Mouse (Mus musculus): ENCODE data around the gene Slc27a2. TPM values are rescaled to one million over a fixed set of nuclear protein-coding genes. Genes with fewer than 3 reads are reported as not detected.

Gene Slc27a2
- polyA plus RNA-seq, 1 experiment from 2014 or later = 11.3 TPM

- ATAC-seq (ENCODE audit: low FRiP score) = no peak
- 93% methylated on average over 1 of the region's 1 CpGs for WGBS
These were observed 7.9 kb downstream of the Slc27a2 start for GRCm38 (mm10) chr2:126560094-126560493.

GRCm38 (mm10) chr2:126563411-126564105 is 11.4 kb downstream of the Slc27a2 start:
- Histone ChIP-seq H3K4me2 (no peak overlapping the region), H3K4me3 (replicated peaks) (no peak overlapping the region), H3K36me3 (no peaks in the 10 kb centered on the region), H3K27ac (replicated peaks) (no peak overlapping the region), H3K9me3 (replicated peaks) (no peaks in the 10 kb centered on the region), H3K27me3 (replicated peaks) (no peaks in the 10 kb centered on the region), H3K4me1 (no peaks in the 10 kb centered on the region), H3K9ac (replicated peaks) (no peak overlapping the region)
- WGBS = 66% methylated on average over 17 of the region's 17 CpGs
- no peak for ATAC-seq (ENCODE audit: low FRiP score)

More at GRCm38 (mm10) chr2:126560094-126560493, 7.9 kb downstream of the Slc27a2 start:
- no peaks in the 10 kb centered on the region for H3K9me3 ChIP-seq (replicated peaks)
- no peak overlapping the region for H3K9ac ChIP-seq (replicated peaks)
- no peak overlapping the region for H3K27ac ChIP-seq (replicated peaks)
- H3K4me3 ChIP-seq (replicated peaks) = no peak overlapping the region
- no peak overlapping the region for H3K4me2 ChIP-seq
- no peaks in the 10 kb centered on the region for H3K4me1 ChIP-seq
- no peaks in the 10 kb centered on the region for H3K36me3 ChIP-seq
- peaks cover 2% of the 10 kb centered on the region; the same call in 1 of the 2 replicates for H3K27me3 ChIP-seq (replicated peaks)

DNA sequence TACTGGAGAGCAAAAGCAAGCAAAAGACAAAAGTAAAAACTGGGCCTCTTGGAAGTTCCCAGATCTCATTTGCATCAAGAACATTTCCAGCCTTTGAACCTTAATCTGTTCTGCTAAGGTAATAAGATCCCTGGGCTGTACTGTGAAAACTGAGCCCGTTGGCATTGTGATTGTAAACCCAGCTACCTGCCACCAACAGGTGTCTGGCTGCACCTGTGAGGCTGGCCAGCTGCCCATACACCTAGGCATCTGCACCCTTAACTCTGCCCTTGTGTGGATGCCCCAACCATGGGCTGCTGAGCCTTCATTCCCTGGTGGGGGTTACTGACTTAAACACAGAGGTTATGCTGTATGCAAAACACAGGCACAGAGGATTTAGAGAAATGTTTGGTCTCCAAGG is 20.0 kb downstream of the Slc27a2 start:
- no peak overlapping the region for H3K9ac ChIP-seq (replicated peaks)
- no peak for ATAC-seq (ENCODE audit: low FRiP score)
- peaks cover 4% of the 10 kb centered on the region; the same call in 1 of the 2 replicates for H3K9me3 ChIP-seq (replicated peaks)
- H3K27me3 ChIP-seq (replicated peaks) = no peaks in the 10 kb centered on the region
- 67% methylated on average over 1 of the region's 1 CpGs for WGBS
- peaks cover 9% of the 10 kb centered on the region; the same call in 1 of the 2 replicates for H3K36me3 ChIP-seq
- H3K4me2 ChIP-seq = no peak overlapping the region
- no peaks in the 10 kb centered on the region for H3K4me1 ChIP-seq
- H3K27ac ChIP-seq (replicated peaks) = no peak overlapping the region
- no peak overlapping the region for H3K4me3 ChIP-seq (replicated peaks)

DNA sequence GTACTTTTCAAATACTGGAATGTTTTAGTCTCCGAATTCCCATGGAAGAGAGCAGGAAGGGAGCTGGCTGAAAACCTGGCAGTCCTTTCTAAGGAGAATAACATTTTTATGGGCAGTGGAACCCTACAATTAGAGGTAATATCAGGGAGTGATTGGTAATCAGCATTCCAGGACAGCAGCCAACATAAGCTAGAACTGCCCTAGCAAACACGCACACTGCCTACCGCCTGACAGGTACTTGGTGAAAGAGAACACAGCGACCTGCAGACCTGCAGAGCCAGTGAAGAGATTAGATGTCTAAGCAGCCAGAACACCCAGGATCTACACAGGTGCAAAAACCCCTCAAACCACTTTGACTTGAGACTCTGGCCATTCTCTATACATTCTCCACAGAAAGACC is 20.5 kb downstream of the Slc27a2 start:
- Histone ChIP-seq H3K4me3 (replicated peaks) (no peak overlapping the region), H3K4me2 (no peak overlapping the region), H3K27ac (replicated peaks) (no peak overlapping the region), H3K36me3 (peaks cover 9% of the 10 kb centered on the region; the same call in 1 of the 2 replicates), H3K27me3 (replicated peaks) (no peaks in the 10 kb centered on the region), H3K9ac (replicated peaks) (no peak overlapping the region), H3K4me1 (no peaks in the 10 kb centered on the region), H3K9me3 (replicated peaks) (peaks cover 4% of the 10 kb centered on the region; the same call in 1 of the 2 replicates)
- WGBS = 87% methylated on average over 4 of the region's 4 CpGs
- no peak for ATAC-seq (ENCODE audit: low FRiP score)

GRCm38 (mm10) chr2:126575391-126576176 is 23.4 kb downstream of the Slc27a2 start:
- no peak overlapping the region for H3K9ac ChIP-seq (replicated peaks)
- H3K27me3 ChIP-seq (replicated peaks) = no peaks in the 10 kb centered on the region
- no peaks in the 10 kb centered on the region for H3K4me1 ChIP-seq
- 83% methylated on average over 11 of the region's 11 CpGs for WGBS
- no peak for ATAC-seq (ENCODE audit: low FRiP score)
- H3K4me2 ChIP-seq = no peak overlapping the region
- peaks cover 7% of the 10 kb centered on the region; the same call in 1 of the 2 replicates for H3K36me3 ChIP-seq
- H3K4me3 ChIP-seq (replicated peaks) = no peak overlapping the region
- peaks cover 4% of the 10 kb centered on the region; the same call in 1 of the 2 replicates for H3K9me3 ChIP-seq (replicated peaks)
- no peak overlapping the region for H3K27ac ChIP-seq (replicated peaks)

- H3K9ac ChIP-seq (replicated peaks) = no peak overlapping the region
- no peak for ATAC-seq (ENCODE audit: low FRiP score)
- H3K27ac ChIP-seq (replicated peaks) = no peak overlapping the region
- no peaks in the 10 kb centered on the region for H3K4me1 ChIP-seq
- no peaks in the 10 kb centered on the region for H3K9me3 ChIP-seq (replicated peaks)
- no peak overlapping the region for H3K4me3 ChIP-seq (replicated peaks)
- no peak overlapping the region for H3K4me2 ChIP-seq
- H3K36me3 ChIP-seq = 0 out of 2 replicates have a peak, but pooled peaks cover 12% of the 10 kb centered on the region
- WGBS = 75% methylated on average over 5 of the region's 5 CpGs
- no peaks in the 10 kb centered on the region for H3K27me3 ChIP-seq (replicated peaks)
These were observed 25.2 kb downstream of the Slc27a2 start for GRCm38 (mm10) chr2:126577362-126577761.

DNA sequence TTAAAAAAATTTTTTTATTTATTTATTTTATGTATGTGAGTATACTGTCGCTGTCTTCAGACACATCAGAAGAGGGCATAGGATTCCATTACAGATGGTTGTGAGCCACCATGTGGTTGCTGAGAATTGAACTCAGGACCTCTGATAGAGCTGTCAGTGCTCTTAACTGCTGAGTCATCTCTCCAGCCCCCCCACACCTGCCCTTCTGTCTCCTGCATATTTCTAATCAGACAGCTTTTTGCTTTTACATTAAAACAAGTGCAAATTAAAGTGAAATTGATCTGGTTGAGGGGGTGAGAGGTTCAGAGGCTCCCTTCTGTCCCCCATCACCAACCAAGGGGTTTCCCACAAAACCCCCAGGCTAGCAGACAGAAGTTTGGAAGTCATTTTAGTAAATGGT is 27.1 kb downstream of the Slc27a2 start:
- Histone ChIP-seq H3K27ac (replicated peaks) (no peak overlapping the region), H3K9ac (replicated peaks) (no peak overlapping the region), H3K27me3 (replicated peaks) (no peaks in the 10 kb centered on the region), H3K36me3 (0 out of 2 replicates have a peak, but pooled peaks cover 12% of the 10 kb centered on the region), H3K4me1 (no peaks in the 10 kb centered on the region), H3K4me2 (no peak overlapping the region), H3K4me3 (replicated peaks) (no peak overlapping the region), H3K9me3 (replicated peaks) (no peaks in the 10 kb centered on the region)
- no peak for ATAC-seq (ENCODE audit: low FRiP score)
- whole genome bisulfite sequencing = 97% methylated on average over 1 of the region's 1 CpGs

GRCm38 (mm10) chr2:126583960-126584359 is 31.8 kb downstream of the Slc27a2 start:
- Histone ChIP-seq H3K4me3 (replicated peaks) (no peak overlapping the region), H3K27ac (replicated peaks) (no peak overlapping the region), H3K4me1 (no peaks in the 10 kb centered on the region), H3K4me2 (no peak overlapping the region), H3K9ac (replicated peaks) (no peak overlapping the region), H3K36me3 (0 out of 2 replicates have a peak, but pooled peaks cover 13% of the 10 kb centered on the region), H3K9me3 (replicated peaks) (no peaks in the 10 kb centered on the region), H3K27me3 (replicated peaks) (no peaks in the 10 kb centered on the region)
- no peak for ATAC-seq (ENCODE audit: low FRiP score)
- 81% methylated on average over 6 of the region's 6 CpGs for WGBS

DNA sequence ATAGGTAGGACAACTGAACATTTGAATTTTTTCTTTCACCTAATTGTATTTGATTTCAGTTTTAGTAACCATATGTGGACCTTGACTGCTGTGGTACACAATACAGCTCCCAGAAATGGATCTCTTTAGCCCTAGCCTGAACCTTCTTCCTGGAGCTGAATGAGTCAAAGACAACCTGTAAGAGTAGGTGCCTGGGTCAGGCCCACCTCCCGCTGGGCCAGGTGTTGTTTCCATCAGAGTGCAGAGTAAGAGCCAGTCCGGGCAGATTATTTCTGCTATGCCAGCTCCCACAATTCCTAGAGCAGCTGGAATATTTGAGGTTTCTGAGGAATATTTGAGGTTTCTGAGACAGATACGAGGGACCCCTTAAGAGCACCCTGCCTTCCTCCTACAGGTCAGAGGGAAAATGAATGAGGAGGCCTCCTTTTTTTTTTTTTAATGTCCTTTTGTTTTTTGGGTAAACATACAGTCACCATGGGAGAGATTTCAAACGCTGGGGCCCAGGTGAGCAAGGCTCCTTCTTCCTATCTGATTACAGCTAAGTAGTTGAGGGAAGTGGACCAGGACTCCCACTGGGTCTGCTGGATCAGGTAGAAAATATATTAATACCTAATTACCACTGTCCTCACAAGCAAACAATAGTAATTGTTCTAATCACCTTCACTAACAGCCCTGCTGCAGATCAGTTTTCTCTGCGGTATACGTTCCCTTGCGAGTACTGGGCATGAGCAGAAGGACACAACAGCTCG is 32.6 kb downstream of the Slc27a2 start:
- Histone ChIP-seq H3K9me3 (replicated peaks) (no peaks in the 10 kb centered on the region), H3K9ac (replicated peaks) (no peak overlapping the region), H3K4me1 (no peaks in the 10 kb centered on the region), H3K4me3 (replicated peaks) (no peak overlapping the region), H3K27ac (replicated peaks) (no peak overlapping the region), H3K4me2 (no peak overlapping the region), H3K36me3 (0 out of 2 replicates have a peak, but pooled peaks cover 14% of the 10 kb centered on the region), H3K27me3 (replicated peaks) (no peaks in the 10 kb centered on the region)
- WGBS = 78% methylated on average over 8 of the region's 8 CpGs
- no peak for ATAC-seq (ENCODE audit: low FRiP score)

GRCm38 (mm10) chr2:126587468-126587867 is 35.3 kb downstream of the Slc27a2 start:
- Histone ChIP-seq H3K36me3 (0 out of 2 replicates have a peak, but pooled peaks cover 7% of the 10 kb centered on the region), H3K4me2 (no peak overlapping the region), H3K4me3 (replicated peaks) (no peak overlapping the region), H3K4me1 (no peaks in the 10 kb centered on the region), H3K27me3 (replicated peaks) (no peaks in the 10 kb centered on the region), H3K27ac (replicated peaks) (no peak overlapping the region), H3K9ac (replicated peaks) (no peak overlapping the region), H3K9me3 (replicated peaks) (no peaks in the 10 kb centered on the region)
- 92% methylated on average over 3 of the region's 3 CpGs for WGBS
- no peak for ATAC-seq (ENCODE audit: low FRiP score)

DNA sequence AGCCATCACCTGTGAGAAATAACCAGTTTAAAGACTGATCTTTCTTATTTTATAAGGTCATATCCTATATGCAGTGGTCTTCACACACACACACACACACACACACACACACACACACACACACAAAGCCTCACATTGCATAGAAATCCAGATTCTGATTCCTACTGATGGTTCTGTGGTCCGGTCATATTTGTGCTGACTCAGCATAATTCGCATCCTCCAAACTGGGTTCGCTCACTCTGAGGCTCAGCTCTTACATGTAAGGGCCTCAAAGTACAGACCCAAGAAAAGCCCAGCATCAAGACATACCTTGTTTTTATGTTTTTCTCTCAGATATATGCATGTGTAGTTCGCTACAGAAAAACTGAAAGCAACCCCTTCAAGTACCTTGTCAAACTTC is 39.1 kb downstream of the Slc27a2 start:
- no peak overlapping the region for H3K9ac ChIP-seq (replicated peaks)
- no peak for ATAC-seq (ENCODE audit: low FRiP score)
- H3K36me3 ChIP-seq = 0 out of 2 replicates have a peak, but pooled peaks cover 7% of the 10 kb centered on the region
- no peak overlapping the region for H3K4me2 ChIP-seq
- H3K4me3 ChIP-seq (replicated peaks) = no peak overlapping the region
- no peaks in the 10 kb centered on the region for H3K4me1 ChIP-seq
- H3K27me3 ChIP-seq (replicated peaks) = no peaks in the 10 kb centered on the region
- WGBS = 95% methylated on average over 4 of the region's 4 CpGs
- no peaks in the 10 kb centered on the region for H3K9me3 ChIP-seq (replicated peaks)
- no peak overlapping the region for H3K27ac ChIP-seq (replicated peaks)

Measured in neural tube, embryonic 15.5 days (tissue).